Mouse (Mus musculus) T-cell, adult 2 months (primary cell): ENCODE measurements around the gene A730061H03Rik.

Experiments
- DNase-seq: peaks from one replicate; pipeline ENCODE4 v3.0.0; 2022; ENCODE audit warnings: low spot score

Gene A730061H03Rik

GRCm38 (mm10) chr14:55581981-55582681, 21.9 kb upstream of the A730061H03Rik start:
- peak; percentile 25 for DNase-seq

GRCm38 (mm10) chr14:55580731-55581130, 20.5 kb upstream of the A730061H03Rik start:
- no peak for DNase-seq

- DNase-seq: no peak
Observed at GRCm38 (mm10) chr14:55579511-55580496, 19.6 kb upstream of the A730061H03Rik start.

GRCm38 (mm10) chr14:55578668-55579269, 18.6 kb upstream of the A730061H03Rik start:
- DNase-seq: peak; percentile 37

GRCm38 (mm10) chr14:55577871-55578667, 17.9 kb upstream of the A730061H03Rik start, which contains the start of gene Psme1:
Gene Psme1, plus strand, starts transcription at chr14:55578123.
- peak; percentile 87 for DNase-seq

- no peak for DNase-seq
Observed at GRCm38 (mm10) chr14:55576376-55576775, 16.2 kb upstream of the A730061H03Rik start.

GRCm38 (mm10) chr14:55575711-55576110, 15.5 kb upstream of the A730061H03Rik start:
- no peak for DNase-seq

GRCm38 (mm10) chr14:55575302-55575701, 15.1 kb upstream of the A730061H03Rik start, which contains the start of gene Fitm1:
Gene Fitm1, plus strand, starts transcription at chr14:55575617.
- DNase-seq: no peak

- no peak for DNase-seq
Observed at GRCm38 (mm10) chr14:55571760-55572159, 11.6 kb upstream of the A730061H03Rik start.

- DNase-seq: no peak
Observed at GRCm38 (mm10) chr14:55570588-55570987, 10.4 kb upstream of the A730061H03Rik start.

- no peak for DNase-seq
Observed at GRCm38 (mm10) chr14:55567496-55567895, 7.3 kb upstream of the A730061H03Rik start.

- no peak for DNase-seq
Observed at GRCm38 (mm10) chr14:55565748-55566147, 5.5 kb upstream of the A730061H03Rik start.

GRCm38 (mm10) chr14:55563249-55563648, 3.0 kb upstream of the A730061H03Rik start:
- no peak for DNase-seq

GRCm38 (mm10) chr14:55561860-55562259, 1.7 kb upstream of the A730061H03Rik start:
- no peak for DNase-seq

GRCm38 (mm10) chr14:55559799-55560201, 406 bp downstream of the A730061H03Rik start, which contains the start of gene Dcaf11:
Gene Dcaf11, plus strand, starts transcription at chr14:55560006.
- peak; percentile 80 for DNase-seq

GRCm38 (mm10) chr14:55558740-55559448, 1.3 kb downstream of the A730061H03Rik start:
- no peak for DNase-seq

GRCm38 (mm10) chr14:55557587-55557986, 2.6 kb downstream of the A730061H03Rik start:
- DNase-seq: no peak

GRCm38 (mm10) chr14:55557003-55557402, 3.2 kb downstream of the A730061H03Rik start:
- peak; percentile 65 for DNase-seq

GRCm38 (mm10) chr14:55555788-55556187, 4.4 kb downstream of the A730061H03Rik start:
- no peak for DNase-seq

GRCm38 (mm10) chr14:55554635-55555034, 5.6 kb downstream of the A730061H03Rik start:
- DNase-seq: no peak

- no peak for DNase-seq
Observed at GRCm38 (mm10) chr14:55551794-55552193, 8.4 kb downstream of the A730061H03Rik start.
